Mouse (Mus musculus): ENCODE results near the gene Prkcb. TPM values are rescaled to one million over a fixed set of nuclear protein-coding genes. Genes with fewer than 3 reads are reported as not detected.
A peak's percentile ranks its signal among the peaks of the same experiment; 100 is the strongest.

The Prkcb gene
- polyA plus RNA-seq, 1 experiment: 6.1 TPM

GRCm38 (mm10) chr7:122268983-122269486, 19.5 kb upstream of the Prkcb start:
- no peaks in the 10 kb centered on the region for H3K36me3 ChIP-seq (ENCODE audit: control insufficient read depth, insufficient read depth, low read length)
- DNase-seq: no peak
- H3K27ac ChIP-seq (ENCODE audit: insufficient read depth, low read depth, low read length): no peak overlapping the region
- H3K27me3 ChIP-seq (replicated peaks; ENCODE audit: control insufficient read depth, insufficient read depth, low read length): no peaks in the 10 kb centered on the region
- no peak overlapping the region for H3K4me3 ChIP-seq (ENCODE audit: insufficient read depth, low read depth, low read length)
- TF ChIP-seq CTCF (conservative IDR thresholded peaks at IDR 0.05; ENCODE audit: insufficient read depth, insufficient read length, low read depth, low read length) (no peak), POLR2A (IDR thresholded peaks at IDR 0.05; ENCODE audit: low read depth, low read length) (no peak)
- WGBS: 73% methylated on average over 4 of the region's 4 CpGs
- no peaks in the 10 kb centered on the region for H3K4me1 ChIP-seq (ENCODE audit: control insufficient read depth, insufficient read depth, low read length)

GRCm38 (mm10) chr7:122272334-122272733, 16.2 kb upstream of the Prkcb start:
- DNase-seq: no peak
- 82% methylated on average over 2 of the region's 2 CpGs for WGBS
- H3K4me1 ChIP-seq (ENCODE audit: control insufficient read depth, insufficient read depth, low read length): no peaks in the 10 kb centered on the region
- no peaks in the 10 kb centered on the region for H3K27me3 ChIP-seq (replicated peaks; ENCODE audit: control insufficient read depth, insufficient read depth, low read length)
- no peaks in the 10 kb centered on the region for H3K36me3 ChIP-seq (ENCODE audit: control insufficient read depth, insufficient read depth, low read length)
- TF ChIP-seq POLR2A (IDR thresholded peaks at IDR 0.05; ENCODE audit: low read depth, low read length): no peak
- no peak for TF ChIP-seq CTCF (conservative IDR thresholded peaks at IDR 0.05; ENCODE audit: insufficient read depth, insufficient read length, low read depth, low read length)
- H3K27ac ChIP-seq (ENCODE audit: insufficient read depth, low read depth, low read length): no peak overlapping the region
- H3K4me3 ChIP-seq (ENCODE audit: insufficient read depth, low read depth, low read length): no peak overlapping the region

GRCm38 (mm10) chr7:122279580-122279979, 9.0 kb upstream of the Prkcb start:
- Histone ChIP-seq H3K4me1 (ENCODE audit: control insufficient read depth, insufficient read depth, low read length) (no peaks in the 10 kb centered on the region), H3K36me3 (ENCODE audit: control insufficient read depth, insufficient read depth, low read length) (no peaks in the 10 kb centered on the region), H3K4me3 (ENCODE audit: insufficient read depth, low read depth, low read length) (no peak overlapping the region), H3K27me3 (replicated peaks; ENCODE audit: control insufficient read depth, insufficient read depth, low read length) (no peaks in the 10 kb centered on the region), H3K27ac (ENCODE audit: insufficient read depth, low read depth, low read length) (no peak overlapping the region)
- TF ChIP-seq CTCF (conservative IDR thresholded peaks at IDR 0.05; ENCODE audit: insufficient read depth, insufficient read length, low read depth, low read length): no peak
- TF ChIP-seq POLR2A (IDR thresholded peaks at IDR 0.05; ENCODE audit: low read depth, low read length): no peak
- DNase-seq: no peak
- 82% methylated on average over 9 of the region's 9 CpGs for WGBS

DNA sequence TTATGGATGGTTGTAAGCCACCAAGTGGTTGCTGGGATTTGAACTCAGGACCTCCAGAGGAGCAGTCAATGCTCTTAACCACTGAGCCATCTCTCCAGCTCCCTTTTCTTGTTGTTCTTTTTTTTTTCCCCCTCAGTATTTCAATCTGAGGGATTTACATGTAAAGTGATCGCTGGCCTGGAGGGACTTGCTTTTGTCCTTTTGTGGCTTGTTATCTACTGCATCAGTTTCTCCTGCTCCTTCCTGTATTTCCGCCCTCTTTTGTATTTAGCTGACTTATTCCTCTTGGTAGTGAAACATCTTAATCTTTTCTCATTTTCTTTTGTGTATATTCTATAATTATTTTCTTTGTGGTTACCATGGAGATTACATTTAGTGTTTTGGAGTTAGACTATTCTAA, 8.2 kb upstream of the Prkcb start:
- TF ChIP-seq POLR2A (IDR thresholded peaks at IDR 0.05; ENCODE audit: low read depth, low read length) (no peak), CTCF (conservative IDR thresholded peaks at IDR 0.05; ENCODE audit: insufficient read depth, insufficient read length, low read depth, low read length) (no peak)
- Histone ChIP-seq H3K36me3 (ENCODE audit: control insufficient read depth, insufficient read depth, low read length) (no peaks in the 10 kb centered on the region), H3K4me3 (ENCODE audit: insufficient read depth, low read depth, low read length) (no peak overlapping the region), H3K4me1 (ENCODE audit: control insufficient read depth, insufficient read depth, low read length) (no peaks in the 10 kb centered on the region), H3K27ac (ENCODE audit: insufficient read depth, low read depth, low read length) (no peak overlapping the region), H3K27me3 (replicated peaks; ENCODE audit: control insufficient read depth, insufficient read depth, low read length) (no peaks in the 10 kb centered on the region)
- WGBS: 70% methylated on average over 2 of the region's 2 CpGs
- DNase-seq: no peak

- Histone ChIP-seq H3K4me1 (ENCODE audit: control insufficient read depth, insufficient read depth, low read length) (no peaks in the 10 kb centered on the region), H3K36me3 (ENCODE audit: control insufficient read depth, insufficient read depth, low read length) (no peaks in the 10 kb centered on the region), H3K27me3 (replicated peaks; ENCODE audit: control insufficient read depth, insufficient read depth, low read length) (no peaks in the 10 kb centered on the region), H3K4me3 (ENCODE audit: insufficient read depth, low read depth, low read length) (no peak overlapping the region), H3K27ac (ENCODE audit: insufficient read depth, low read depth, low read length) (no peak overlapping the region)
- DNase-seq: no peak
- TF ChIP-seq CTCF (conservative IDR thresholded peaks at IDR 0.05; ENCODE audit: insufficient read depth, insufficient read length, low read depth, low read length) (no peak), POLR2A (IDR thresholded peaks at IDR 0.05; ENCODE audit: low read depth, low read length) (no peak)
- WGBS: 86% methylated on average over 2 of the region's 2 CpGs
Observed at GRCm38 (mm10) chr7:122282584-122282983, 6.0 kb upstream of the Prkcb start.

DNA sequence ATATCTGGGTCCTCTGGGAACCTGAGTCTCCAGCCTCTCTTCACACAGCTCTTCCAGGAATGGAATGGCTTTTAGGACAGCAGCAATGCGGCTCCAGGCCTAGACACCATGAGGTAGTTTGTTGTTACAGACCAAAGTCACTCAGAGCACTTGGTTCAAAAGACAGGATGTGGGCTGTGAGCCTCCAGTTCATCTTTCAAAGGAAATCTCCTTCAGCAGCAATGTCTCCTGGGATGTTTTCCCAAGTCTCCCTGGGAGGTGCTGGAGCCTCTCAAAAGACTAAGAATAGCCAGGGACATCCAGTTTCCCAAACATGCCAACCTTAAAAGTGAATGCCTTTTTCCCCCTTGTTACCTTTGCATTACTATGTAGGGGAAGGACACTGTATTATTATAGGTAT, 1.3 kb upstream of the Prkcb start:
- no peak for TF ChIP-seq CTCF (conservative IDR thresholded peaks at IDR 0.05; ENCODE audit: insufficient read depth, insufficient read length, low read depth, low read length)
- TF ChIP-seq POLR2A (IDR thresholded peaks at IDR 0.05; ENCODE audit: low read depth, low read length): no peak
- H3K4me1 ChIP-seq (ENCODE audit: control insufficient read depth, insufficient read depth, low read length): no peaks in the 10 kb centered on the region
- 39% methylated on average over 1 of the region's 1 CpGs for WGBS

DNA sequence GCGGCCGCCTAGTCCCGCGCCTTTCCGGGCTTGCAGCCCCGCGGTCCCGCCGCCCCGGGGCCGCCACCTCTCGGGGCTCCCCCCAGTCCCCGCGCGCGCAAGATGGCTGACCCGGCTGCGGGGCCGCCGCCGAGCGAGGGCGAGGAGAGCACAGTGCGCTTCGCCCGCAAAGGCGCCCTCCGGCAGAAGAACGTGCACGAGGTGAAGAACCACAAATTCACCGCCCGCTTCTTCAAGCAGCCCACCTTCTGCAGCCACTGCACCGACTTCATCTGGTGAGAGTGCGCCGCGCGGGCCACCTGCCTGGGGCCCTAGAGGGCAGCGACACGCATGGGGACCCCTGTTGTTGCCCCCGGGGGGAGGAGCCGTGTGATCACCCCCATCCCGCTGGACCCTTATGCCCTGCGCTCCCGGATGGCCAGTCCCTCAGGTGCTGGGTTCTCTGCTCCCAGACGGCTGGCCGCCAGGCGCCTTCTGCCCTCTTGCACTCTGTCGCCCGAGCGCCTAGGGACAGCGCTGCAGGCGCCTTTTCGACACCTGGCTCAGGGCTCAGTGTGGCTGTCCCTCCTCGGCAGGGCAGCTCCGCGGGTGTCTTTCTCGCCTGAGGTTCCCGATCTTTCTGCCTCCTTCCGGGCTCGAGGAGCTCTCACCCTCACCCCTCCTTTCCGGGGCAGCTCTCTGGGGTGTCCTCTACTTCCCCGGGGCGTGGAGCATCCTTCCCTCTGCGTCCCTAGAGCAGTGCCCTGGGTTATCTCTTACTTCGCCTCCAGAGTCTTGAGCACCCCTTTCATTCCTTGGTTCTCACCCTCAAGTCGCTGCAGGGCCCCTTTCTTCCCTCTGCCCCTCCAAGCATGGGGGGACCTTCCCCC, 926 bp downstream of the Prkcb start:
- H3K36me3 ChIP-seq (ENCODE audit: control insufficient read depth, insufficient read depth, low read length): no peaks in the 10 kb centered on the region
- no peak for DNase-seq
- H3K27ac ChIP-seq (ENCODE audit: insufficient read depth, low read depth, low read length): no peak overlapping the region
- no peak for TF ChIP-seq CTCF (conservative IDR thresholded peaks at IDR 0.05; ENCODE audit: insufficient read depth, insufficient read length, low read depth, low read length)
- TF ChIP-seq POLR2A (IDR thresholded peaks at IDR 0.05; ENCODE audit: low read depth, low read length): no peak
- peak overlapping the region; percentile 46 for H3K4me3 ChIP-seq (ENCODE audit: insufficient read depth, low read depth, low read length)
- no peaks in the 10 kb centered on the region; the same call in none of the 2 replicates for H3K27me3 ChIP-seq (replicated peaks; ENCODE audit: control insufficient read depth, insufficient read depth, low read length)
- H3K4me1 ChIP-seq (ENCODE audit: control insufficient read depth, insufficient read depth, low read length): no peaks in the 10 kb centered on the region
- under 1% methylated on average over 65 of the region's 66 CpGs for WGBS

More for the DNA sequence above, 1.3 kb upstream of the Prkcb start:
- no peak for DNase-seq
- H3K4me3 ChIP-seq (ENCODE audit: insufficient read depth, low read depth, low read length): no peak overlapping the region
- no peak overlapping the region for H3K27ac ChIP-seq (ENCODE audit: insufficient read depth, low read depth, low read length)
- no peaks in the 10 kb centered on the region for H3K36me3 ChIP-seq (ENCODE audit: control insufficient read depth, insufficient read depth, low read length)
- H3K27me3 ChIP-seq (replicated peaks; ENCODE audit: control insufficient read depth, insufficient read depth, low read length): no peaks in the 10 kb centered on the region; the same call in none of the 2 replicates
